Mouse (Mus musculus): ENCODE results near the gene Eml6. TPM values are rescaled to one million over a fixed set of nuclear protein-coding genes. Genes with fewer than 3 reads are reported as not detected.

Eml6 gene
- total and polyA plus RNA-seq, 3 experiments, result under 0.01 to 0.22 TPM; not detected in 1

GRCm38 (mm10) chr11:29788499-29788898, 237.3 kb downstream of the Eml6 start:
- Histone ChIP-seq H3K36me3 (replicated peaks) (no peaks in the 10 kb centered on the region), H3K4me1 (ENCODE audit: insufficient read depth, low read depth, low read length) (peaks cover 4% of the 10 kb centered on the region; the same call in 1 of the 2 replicates), H3K9me3 (replicated peaks) (no peaks in the 10 kb centered on the region), H3K4me3 (ENCODE audit: low read depth, low read length) (no peak overlapping the region), H3K27me3 (ENCODE audit: insufficient read depth, low read length) (no peaks in the 10 kb centered on the region)
- ATAC-seq (ENCODE audit: extremely low read depth, insufficient number of reproducible peaks, low FRiP score, poor library complexity, severe bottlenecking) (no peak), DNase-seq (ENCODE audit: low spot score) (no peak)
- TF ChIP-seq GATA1 (IDR thresholded peaks at IDR 0.05; ENCODE audit: borderline replicate concordance, low read length), result no peak
- TF ChIP-seq POLR2AphosphoS5 (IDR thresholded peaks at IDR 0.05; ENCODE audit: insufficient replicate concordance, low read depth, low read length), result no peak
- TF ChIP-seq GATA2 (IDR thresholded peaks at IDR 0.05; ENCODE audit: borderline replicate concordance, low read depth, low read length), result no peak

GRCm38 (mm10) chr11:29787473-29787872, 238.4 kb downstream of the Eml6 start:
- Histone ChIP-seq H3K36me3 (replicated peaks) (no peaks in the 10 kb centered on the region), H3K27me3 (ENCODE audit: insufficient read depth, low read length) (peaks cover 3% of the 10 kb centered on the region; the same call in 1 of the 2 replicates), H3K4me1 (ENCODE audit: insufficient read depth, low read depth, low read length) (peaks cover 4% of the 10 kb centered on the region; the same call in 1 of the 2 replicates), H3K4me3 (ENCODE audit: low read depth, low read length) (no peak overlapping the region), H3K9me3 (replicated peaks) (no peaks in the 10 kb centered on the region)
- DNase-seq (ENCODE audit: low spot score), result no peak
- ATAC-seq (ENCODE audit: extremely low read depth, insufficient number of reproducible peaks, low FRiP score, poor library complexity, severe bottlenecking), result no peak
- no peak for TF ChIP-seq GATA2 (IDR thresholded peaks at IDR 0.05; ENCODE audit: borderline replicate concordance, low read depth, low read length)
- no peak for TF ChIP-seq POLR2AphosphoS5 (IDR thresholded peaks at IDR 0.05; ENCODE audit: insufficient replicate concordance, low read depth, low read length)
- TF ChIP-seq CTCF (IDR thresholded peaks at IDR 0.05; ENCODE audit: low read depth, low read length), result no peak
- TF ChIP-seq TAL1 (conservative IDR thresholded peaks at IDR 0.05; ENCODE audit: low read depth, low read length), result no peak
- no peak for TF ChIP-seq GATA1 (IDR thresholded peaks at IDR 0.05; ENCODE audit: borderline replicate concordance, low read length)

GRCm38 (mm10) chr11:29786583-29787219, 239.1 kb downstream of the Eml6 start:
- no peaks in the 10 kb centered on the region for H3K36me3 ChIP-seq (replicated peaks)
- H3K4me1 ChIP-seq (ENCODE audit: insufficient read depth, low read depth, low read length), result peaks cover 4% of the 10 kb centered on the region; the same call in 1 of the 2 replicates
- no peaks in the 10 kb centered on the region for H3K9me3 ChIP-seq (replicated peaks)
- H3K27me3 ChIP-seq (ENCODE audit: insufficient read depth, low read length), result peaks cover 3% of the 10 kb centered on the region; the same call in 1 of the 2 replicates
- no peak overlapping the region for H3K4me3 ChIP-seq (ENCODE audit: low read depth, low read length)
- TF ChIP-seq TAL1 (conservative IDR thresholded peaks at IDR 0.05; ENCODE audit: low read depth, low read length) (no peak), GATA1 (IDR thresholded peaks at IDR 0.05; ENCODE audit: borderline replicate concordance, low read length) (no peak), GATA2 (IDR thresholded peaks at IDR 0.05; ENCODE audit: borderline replicate concordance, low read depth, low read length) (no peak), CTCF (IDR thresholded peaks at IDR 0.05; ENCODE audit: low read depth, low read length) (no peak), POLR2AphosphoS5 (IDR thresholded peaks at IDR 0.05; ENCODE audit: insufficient replicate concordance, low read depth, low read length) (no peak)
- DNase-seq (ENCODE audit: low spot score) (no peak), ATAC-seq (ENCODE audit: extremely low read depth, insufficient number of reproducible peaks, low FRiP score, poor library complexity, severe bottlenecking) (no peak)

- Histone ChIP-seq H3K9me3 (replicated peaks) (no peaks in the 10 kb centered on the region), H3K4me3 (ENCODE audit: low read depth, low read length) (no peak overlapping the region), H3K36me3 (replicated peaks) (no peaks in the 10 kb centered on the region), H3K4me1 (ENCODE audit: insufficient read depth, low read depth, low read length) (0 out of 2 replicates have a peak, but pooled peaks cover 3% of the 10 kb centered on the region), H3K27me3 (ENCODE audit: insufficient read depth, low read length) (peaks cover 13% of the 10 kb centered on the region)
- TF ChIP-seq GATA2 (IDR thresholded peaks at IDR 0.05; ENCODE audit: borderline replicate concordance, low read depth, low read length) (no peak), TAL1 (conservative IDR thresholded peaks at IDR 0.05; ENCODE audit: low read depth, low read length) (no peak), GATA1 (IDR thresholded peaks at IDR 0.05; ENCODE audit: borderline replicate concordance, low read length) (no peak), POLR2AphosphoS5 (IDR thresholded peaks at IDR 0.05; ENCODE audit: insufficient replicate concordance, low read depth, low read length) (no peak), CTCF (IDR thresholded peaks at IDR 0.05; ENCODE audit: low read depth, low read length) (no peak)
- ATAC-seq (ENCODE audit: extremely low read depth, insufficient number of reproducible peaks, low FRiP score, poor library complexity, severe bottlenecking), result no peak
- DNase-seq (ENCODE audit: low spot score), result no peak
Observed at GRCm38 (mm10) chr11:29779409-29780026, 246.3 kb downstream of the Eml6 start.

- no peaks in the 10 kb centered on the region for H3K36me3 ChIP-seq (replicated peaks)
- no peak for ATAC-seq (ENCODE audit: extremely low read depth, insufficient number of reproducible peaks, low FRiP score, poor library complexity, severe bottlenecking)
- no peaks in the 10 kb centered on the region for H3K9me3 ChIP-seq (replicated peaks)
- 0 out of 2 replicates have a peak, but pooled peaks cover 3% of the 10 kb centered on the region for H3K4me1 ChIP-seq (ENCODE audit: insufficient read depth, low read depth, low read length)
- no peak for DNase-seq (ENCODE audit: low spot score)
- H3K27me3 ChIP-seq (ENCODE audit: insufficient read depth, low read length), result peaks cover 17% of the 10 kb centered on the region
- H3K4me3 ChIP-seq (ENCODE audit: low read depth, low read length), result no peak overlapping the region
- TF ChIP-seq GATA1 (IDR thresholded peaks at IDR 0.05; ENCODE audit: borderline replicate concordance, low read length) (no peak), CTCF (IDR thresholded peaks at IDR 0.05; ENCODE audit: low read depth, low read length) (no peak), POLR2AphosphoS5 (IDR thresholded peaks at IDR 0.05; ENCODE audit: insufficient replicate concordance, low read depth, low read length) (no peak), GATA2 (IDR thresholded peaks at IDR 0.05; ENCODE audit: borderline replicate concordance, low read depth, low read length) (no peak), TAL1 (conservative IDR thresholded peaks at IDR 0.05; ENCODE audit: low read depth, low read length) (no peak)
Observed at GRCm38 (mm10) chr11:29778936-29779335, 246.9 kb downstream of the Eml6 start.

GRCm38 (mm10) chr11:29777964-29778363, 247.9 kb downstream of the Eml6 start:
- no peaks in the 10 kb centered on the region for H3K36me3 ChIP-seq (replicated peaks)
- no peak for ATAC-seq (ENCODE audit: extremely low read depth, insufficient number of reproducible peaks, low FRiP score, poor library complexity, severe bottlenecking)

More at GRCm38 (mm10) chr11:29777964-29778363, 247.9 kb downstream of the Eml6 start:
- TF ChIP-seq CTCF (IDR thresholded peaks at IDR 0.05; ENCODE audit: low read depth, low read length), result no peak
- TF ChIP-seq TAL1 (conservative IDR thresholded peaks at IDR 0.05; ENCODE audit: low read depth, low read length), result no peak
- no peak for TF ChIP-seq GATA2 (IDR thresholded peaks at IDR 0.05; ENCODE audit: borderline replicate concordance, low read depth, low read length)
- no peak for TF ChIP-seq POLR2AphosphoS5 (IDR thresholded peaks at IDR 0.05; ENCODE audit: insufficient replicate concordance, low read depth, low read length)
- no peak for TF ChIP-seq GATA1 (IDR thresholded peaks at IDR 0.05; ENCODE audit: borderline replicate concordance, low read length)
- Histone ChIP-seq H3K4me1 (ENCODE audit: insufficient read depth, low read depth, low read length) (0 out of 2 replicates have a peak, but pooled peaks cover 3% of the 10 kb centered on the region), H3K9me3 (replicated peaks) (no peaks in the 10 kb centered on the region), H3K4me3 (ENCODE audit: low read depth, low read length) (no peak overlapping the region), H3K27me3 (ENCODE audit: insufficient read depth, low read length) (peaks cover 14% of the 10 kb centered on the region)
- no peak for DNase-seq (ENCODE audit: low spot score)

Data from G1E (cell line).